In the genomic region with DNA sequence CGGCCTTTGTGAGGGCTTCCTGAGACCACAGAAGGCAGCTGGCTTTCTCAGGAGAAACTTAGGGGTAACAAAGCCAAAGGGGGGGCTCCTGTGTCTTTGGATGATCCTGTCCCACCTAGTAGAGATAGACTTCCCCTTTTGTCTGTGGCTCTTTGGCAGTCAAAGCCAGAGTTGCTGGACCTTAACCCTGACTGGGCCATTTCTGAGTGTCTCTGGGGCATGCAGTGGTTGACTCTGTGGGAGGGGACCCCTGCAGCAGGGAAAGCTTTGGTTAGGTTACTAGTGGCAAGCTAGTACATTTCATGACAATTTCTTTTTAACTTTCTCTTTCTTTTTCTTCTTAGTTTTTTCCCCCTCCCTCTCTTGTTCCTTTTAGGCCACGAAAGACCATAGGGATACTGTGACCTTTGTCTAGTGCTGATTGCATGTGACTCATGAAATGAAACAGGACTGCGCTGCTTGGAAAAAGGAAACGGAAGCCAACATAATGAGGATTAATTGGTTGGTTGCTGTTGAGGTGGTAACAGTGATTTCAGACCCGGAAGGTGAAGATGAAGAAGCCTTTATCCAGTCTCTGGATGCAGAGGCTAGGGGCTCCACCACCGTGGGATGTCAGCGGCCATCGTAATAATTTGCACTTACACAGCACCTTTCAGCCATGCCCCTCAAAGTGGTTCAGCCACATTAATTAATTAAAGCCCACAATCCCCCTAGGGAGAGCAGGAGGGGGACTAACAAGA, we compare ENCODE assay signal across 15 mouse cellular contexts.
DNase-seq lines count a peak whose midpoint lies in the region; ATAC-seq lines count a peak whose summit lies in the region.
"Had no signal": no experiment of that assay in that cellular context is flagged by ENCODE, and none has a peak within 500 bp of the region (broad histone marks: within the 10 kb centered on the region; RNA-seq: fewer than 3 reads in every experiment).

No protein-coding gene starts in this region.

- H3K4me2 ChIP-seq in kidney, embryonic 15.5 days = no peak overlapping the region
- H3K4me2 ChIP-seq in forebrain, embryonic 14.5 days (ENCODE audit: low read length) = peak overlapping the region; percentile 28
- H3K4me2 ChIP-seq in midbrain, embryonic 13.5 days (replicated peaks) = 0 out of 2 replicates have a peak overlapping the region, but pooled peaks have one; percentile 13
- H3K4me2 ChIP-seq: liver, embryonic 11.5 days had no signal

- peak overlapping the region; percentile 43; the same call in 1 of the 2 replicates for H3K27ac ChIP-seq in kidney, embryonic 15.5 days
- H3K27ac ChIP-seq in forebrain, embryonic 14.5 days (ENCODE audit: low read depth, low read length) = 0 out of 2 replicates have a peak overlapping the region, but pooled peaks have one; percentile 10
- no peak overlapping the region; the same call in 1 of the 2 replicates for H3K27ac ChIP-seq in midbrain, embryonic 13.5 days

- no peaks in the 10 kb centered on the region for H3K27me3 ChIP-seq in kidney, embryonic 15.5 days
- H3K27me3 ChIP-seq in forebrain, embryonic 14.5 days (replicated peaks; ENCODE audit: control insufficient read depth, insufficient read depth, low read length) = no peaks in the 10 kb centered on the region
- H3K27me3 ChIP-seq in midbrain, embryonic 13.5 days = peaks cover 3% of the 10 kb centered on the region; the same call in 1 of the 2 replicates
- H3K27me3 ChIP-seq: Patski had no signal

- 45% methylated on average over 8 of the region's 8 CpGs for WGBS in kidney, embryonic 15.5 days
- 12% methylated on average over 8 of the region's 8 CpGs for WGBS in forebrain, embryonic 14.5 days
- WGBS in midbrain, embryonic 13.5 days = 25% methylated on average over 8 of the region's 8 CpGs

- DNase-seq in kidney, postnatal 4 days = no peak
- DNase-seq in Muller cell, postnatal 12 days (ENCODE audit: inconsistent ontology term) = peak; percentile 26
- DNase-seq in forebrain, embryonic 14.5 days (ENCODE audit: low spot score) = no peak
- no peak for DNase-seq in lung, adult 18-20 months
- DNase-seq in cerebellum, adult 11 months = no peak
- no peak for DNase-seq in heart, postnatal 25 days (ENCODE audit: low spot score)
- DNase-seq: adrenal gland, adult 2 months; heart, adult 18-20 months; heart, postnatal 36 days; lung, postnatal 14 days; right cerebral cortex, postnatal 25 days had no signal

- ATAC-seq in kidney, embryonic 15.5 days (replicated peaks; ENCODE audit: low FRiP score) = no peak
- peak; percentile 40; the same call in 1 of the 2 replicates for ATAC-seq in forebrain, embryonic 14.5 days
- ATAC-seq in midbrain, embryonic 13.5 days = no peak
- ATAC-seq: Patski had no signal

- intact Hi-C loops in heart, postnatal 25 days (cut with DNase I) = no loop called here

- H3K36me3 ChIP-seq in kidney, embryonic 15.5 days = no peaks in the 10 kb centered on the region
- H3K36me3 ChIP-seq in forebrain, embryonic 14.5 days (ENCODE audit: control insufficient read depth, insufficient read depth, low read length) = no peaks in the 10 kb centered on the region
- H3K36me3 ChIP-seq in midbrain, embryonic 13.5 days = no peaks in the 10 kb centered on the region

- H3K9ac ChIP-seq in kidney, embryonic 15.5 days = no peak overlapping the region
- no peak overlapping the region for H3K9ac ChIP-seq in forebrain, embryonic 14.5 days (ENCODE audit: low read length)
- H3K9ac ChIP-seq in midbrain, embryonic 13.5 days (replicated peaks) = peak overlapping the region; percentile 33; the same call in 1 of the 2 replicates

- H3K9me3 ChIP-seq in kidney, embryonic 15.5 days (replicated peaks) = no peaks in the 10 kb centered on the region
- H3K9me3 ChIP-seq in forebrain, embryonic 14.5 days (replicated peaks; ENCODE audit: control insufficient read depth, low read length) = no peaks in the 10 kb centered on the region
- no peaks in the 10 kb centered on the region for H3K9me3 ChIP-seq in midbrain, embryonic 13.5 days

- no peak overlapping the region for H3K4me3 ChIP-seq in kidney, embryonic 15.5 days (replicated peaks)
- no peak overlapping the region for H3K4me3 ChIP-seq in forebrain, embryonic 14.5 days (ENCODE audit: low read depth, low read length)
- H3K4me3 ChIP-seq in midbrain, embryonic 13.5 days (replicated peaks) = no peak overlapping the region

- H3K4me1 ChIP-seq in kidney, embryonic 15.5 days = peaks cover 46% of the 10 kb centered on the region
- peaks cover 17% of the 10 kb centered on the region for H3K4me1 ChIP-seq in forebrain, embryonic 14.5 days (ENCODE audit: control insufficient read depth, insufficient read depth, low read length)
- peaks cover 33% of the 10 kb centered on the region for H3K4me1 ChIP-seq in midbrain, embryonic 13.5 days (replicated peaks)
